Mouse (Mus musculus): ENCODE measurements around the gene Arl2bp.

The Arl2bp gene

GRCm38 (mm10) chr8:94666456-94667308 is at the start of gene Arl2bp:
TSS of gene Arl2bp (plus strand) at chr8:94666600.
- DNase-seq = peak; percentile 96

DNA sequence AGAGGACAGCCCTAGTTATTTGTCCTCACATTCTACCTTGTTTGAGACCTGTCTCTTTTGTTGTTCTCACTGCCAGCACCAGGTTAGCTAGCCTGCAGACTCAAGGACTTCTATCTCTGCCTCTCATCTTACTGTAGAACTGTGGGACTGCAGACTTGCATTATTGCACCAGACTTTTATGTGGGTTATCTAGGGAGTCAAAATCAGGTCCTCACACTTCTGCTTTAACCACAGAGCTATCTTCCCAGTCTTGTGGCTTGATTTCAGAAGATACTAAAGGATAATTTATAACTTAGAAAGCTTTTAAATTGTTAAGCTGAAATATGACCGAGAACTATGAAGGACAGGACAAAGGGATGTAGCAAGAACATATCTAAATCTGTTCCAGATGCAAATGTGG is 41.5 kb upstream of the Arl2bp start:
- DNase-seq = no peak

GRCm38 (mm10) chr8:94633564-94634194 is 32.7 kb upstream of the Arl2bp start:
- DNase-seq = no peak

GRCm38 (mm10) chr8:94634211-94634610 is 32.2 kb upstream of the Arl2bp start:
- DNase-seq = no peak

- no peak for DNase-seq
These were observed 25.2 kb upstream of the Arl2bp start for GRCm38 (mm10) chr8:94641183-94641582.

DNA sequence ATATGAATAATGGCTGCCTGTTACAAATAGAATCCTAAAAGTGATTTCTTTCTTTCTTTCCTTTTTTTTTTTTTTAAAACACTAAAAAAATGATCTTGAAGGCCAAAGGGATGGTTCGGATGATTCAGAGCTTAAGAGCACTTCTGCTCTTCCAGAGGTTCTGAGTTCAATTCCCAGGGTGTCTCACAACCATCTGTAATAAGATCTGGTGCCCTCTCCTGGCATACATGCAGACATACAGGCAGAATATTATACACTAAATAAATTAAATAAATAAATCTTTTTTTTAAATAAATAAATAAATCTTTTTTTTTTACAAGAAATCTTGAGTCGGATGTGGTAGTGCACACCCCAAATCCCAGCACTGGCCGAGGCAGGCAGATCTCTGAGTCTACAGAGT is 24.5 kb upstream of the Arl2bp start:
- no peak for DNase-seq

GRCm38 (mm10) chr8:94645202-94645601 is 21.2 kb upstream of the Arl2bp start:
- DNase-seq = no peak

DNA sequence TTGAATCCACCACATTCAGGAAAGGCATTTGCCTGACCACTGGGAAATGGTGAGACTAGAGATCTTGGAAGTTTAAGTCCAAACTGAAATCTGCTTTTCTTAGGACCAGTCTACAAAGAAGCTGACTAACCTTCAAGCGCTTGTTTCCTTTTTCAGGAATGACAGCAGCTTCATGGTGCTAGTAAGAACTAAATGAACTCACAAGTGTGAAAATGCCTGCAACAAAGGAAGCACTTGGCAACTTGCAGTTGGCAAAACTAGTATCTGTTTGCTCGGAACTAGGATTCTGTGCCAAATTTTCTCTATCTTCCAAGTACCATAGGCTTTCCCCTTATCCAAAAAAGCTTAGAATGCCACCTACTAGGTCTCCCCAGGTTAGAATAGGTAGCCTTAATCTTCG is 20.2 kb upstream of the Arl2bp start:
- DNase-seq = no peak

- no peak for DNase-seq
These were observed 16.9 kb upstream of the Arl2bp start for GRCm38 (mm10) chr8:94649496-94649895.

DNA sequence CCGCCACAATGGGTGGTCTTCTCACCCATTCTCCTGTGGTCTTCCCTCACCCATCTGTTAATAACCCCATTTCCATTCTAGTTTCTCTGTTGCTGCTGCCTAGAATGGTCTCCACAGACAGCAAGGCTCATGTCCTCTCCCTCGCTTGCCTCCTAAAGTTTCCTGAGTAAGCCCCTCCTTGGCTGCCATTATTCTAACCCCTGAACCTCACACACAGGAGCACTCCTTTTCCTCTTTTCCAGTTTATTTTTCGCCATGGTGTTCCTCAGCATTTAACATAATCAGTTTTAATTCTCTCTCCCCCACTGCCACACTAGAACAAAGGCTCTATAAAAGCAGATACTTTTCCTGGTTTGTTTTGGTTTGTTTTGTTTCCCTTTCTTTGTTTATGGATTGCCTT is 13.4 kb upstream of the Arl2bp start:
- DNase-seq = no peak

DNA sequence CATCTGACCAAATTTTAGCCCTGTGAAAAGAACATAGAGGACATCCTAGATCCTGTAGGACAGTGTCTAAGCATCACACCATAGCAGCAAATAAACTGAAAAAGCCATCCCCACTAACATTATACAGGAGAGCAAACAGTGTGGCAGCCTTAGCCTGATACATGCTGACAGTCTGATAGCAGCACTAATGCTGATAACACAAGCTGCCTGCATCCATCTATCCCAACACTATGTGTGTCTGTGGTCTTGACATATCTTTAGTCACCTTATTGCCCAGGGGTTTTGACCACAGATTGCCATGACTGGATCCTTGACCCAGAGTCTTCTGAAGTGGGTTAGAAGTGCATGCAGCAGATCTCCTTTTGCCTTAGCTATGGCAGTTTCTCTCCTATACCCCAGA is 11.4 kb upstream of the Arl2bp start:
- DNase-seq = no peak

DNA sequence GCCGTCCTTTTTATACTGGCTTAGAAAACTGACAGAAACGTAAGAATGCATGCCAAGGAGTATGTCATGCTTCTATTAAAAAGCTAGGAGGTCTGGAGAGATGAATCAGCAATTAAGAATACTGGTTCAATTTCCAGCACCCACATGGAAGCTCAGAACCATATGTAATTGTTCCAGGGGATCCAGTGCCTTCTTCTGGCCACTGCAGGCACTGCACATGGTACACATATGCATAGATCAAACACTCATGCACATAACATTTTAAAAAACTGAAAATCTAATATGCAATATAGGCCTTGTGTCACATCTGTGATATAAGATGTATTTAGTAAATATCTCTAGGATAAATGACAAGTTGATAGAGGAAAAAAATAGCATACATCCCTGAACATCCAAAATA is 8.4 kb upstream of the Arl2bp start:
- DNase-seq = no peak

- DNase-seq = no peak
These were observed 6.0 kb upstream of the Arl2bp start for GRCm38 (mm10) chr8:94660418-94660817.

DNA sequence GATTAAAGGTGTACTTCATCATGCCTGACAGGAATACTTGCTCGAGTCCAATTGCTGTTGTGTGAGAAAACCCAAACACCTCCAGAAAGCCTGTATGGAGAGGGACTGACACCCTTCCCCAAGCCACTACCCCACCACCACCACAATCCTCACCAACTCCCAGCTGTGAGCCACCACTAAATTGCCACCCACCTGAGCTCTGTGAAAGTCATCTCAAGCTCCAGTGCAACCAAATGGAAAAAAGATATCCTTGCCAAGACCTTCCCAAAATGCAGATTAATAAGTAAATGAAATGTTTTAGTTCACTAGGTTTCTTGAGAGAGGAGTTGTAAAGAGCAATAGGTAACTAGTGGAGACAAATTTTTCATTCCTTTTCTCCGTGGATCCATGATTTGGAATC is 1.7 kb upstream of the Arl2bp start:
- no peak for DNase-seq

GRCm38 (mm10) chr8:94674384-94674783 is 8.0 kb downstream of the Arl2bp start:
- DNase-seq = no peak

DNA sequence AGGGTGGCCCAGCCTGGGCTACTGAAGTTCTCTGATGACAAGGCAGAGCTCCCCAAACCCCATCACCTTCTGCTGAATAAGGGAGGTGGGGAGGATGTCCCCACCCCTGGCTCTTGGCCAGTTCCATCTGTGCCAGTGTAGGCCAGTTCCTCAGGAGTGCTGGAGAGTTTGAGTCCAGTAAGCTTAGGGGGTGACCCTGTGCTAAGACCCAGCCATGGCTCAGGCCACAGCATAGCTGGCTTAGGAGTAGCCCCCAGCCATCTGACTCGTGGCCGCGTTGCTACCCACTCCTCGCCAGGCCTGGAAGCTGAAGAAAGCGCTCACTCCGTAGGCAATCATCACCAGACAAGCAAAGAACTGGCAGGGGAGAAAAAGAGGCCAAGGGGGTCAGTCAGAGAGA is 9.5 kb downstream of the Arl2bp start:
- DNase-seq = no peak

DNA sequence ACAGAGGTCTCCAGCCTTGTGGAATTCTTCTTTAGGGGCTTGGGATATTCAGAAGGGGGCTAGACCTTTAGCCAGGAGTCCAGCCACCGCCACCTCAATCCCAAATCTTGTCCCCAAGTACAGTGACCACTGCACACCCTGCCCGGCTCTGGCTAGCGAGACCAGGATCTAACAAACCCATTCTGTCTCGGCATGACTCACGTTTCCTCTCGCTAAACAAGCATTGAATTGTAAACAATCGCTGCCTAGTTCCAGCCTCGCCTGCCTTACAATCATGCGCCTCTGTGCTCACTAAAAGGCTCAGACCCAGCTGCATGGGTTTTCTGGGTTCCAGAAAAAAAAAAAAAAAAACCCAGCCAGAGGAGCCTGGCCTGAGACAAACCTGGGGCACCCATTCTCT is 12.2 kb downstream of the Arl2bp start:
- no peak for DNase-seq

GRCm38 (mm10) chr8:94680414-94680813 is 14.0 kb downstream of the Arl2bp start:
- no peak for DNase-seq

DNA sequence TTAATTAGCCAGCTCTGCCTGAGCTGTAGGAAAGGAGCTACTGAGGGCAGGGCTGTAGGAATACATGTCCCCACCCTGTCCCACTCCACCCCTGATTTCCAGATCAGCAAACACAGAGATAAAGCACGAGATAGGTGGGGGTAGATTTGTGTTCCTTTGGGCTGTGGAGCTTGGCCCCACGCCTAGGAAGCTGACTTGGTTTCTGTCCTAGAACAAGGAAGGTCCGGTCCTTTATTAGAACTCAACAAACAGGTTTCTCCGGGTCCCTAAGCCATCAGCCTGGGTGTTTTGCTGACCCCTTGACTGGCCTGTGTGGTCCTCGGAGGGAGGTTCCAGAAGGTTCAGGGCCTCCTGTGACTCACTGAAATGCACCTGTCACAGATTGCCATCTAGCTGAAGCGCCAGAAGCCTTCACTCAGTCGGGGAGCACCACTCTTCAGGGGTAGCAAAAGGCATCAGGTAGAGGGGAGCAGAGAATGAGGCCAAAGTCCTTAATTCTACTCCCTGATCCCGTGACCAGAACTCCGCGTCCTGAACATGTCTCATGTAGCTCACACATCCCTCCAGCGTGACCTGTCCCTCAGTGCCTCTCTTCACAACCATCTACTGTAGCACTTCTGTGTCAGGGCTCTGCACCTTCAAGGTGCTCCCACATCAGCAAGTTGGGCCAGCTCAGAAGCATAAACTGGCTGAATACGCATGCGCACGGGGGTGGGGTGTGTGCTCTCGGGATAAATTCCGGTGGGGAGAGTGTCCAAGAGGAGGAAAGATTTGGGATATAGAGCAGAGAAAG is 16.5 kb downstream of the Arl2bp start:
- no peak for DNase-seq

GRCm38 (mm10) chr8:94684287-94684686 is 17.9 kb downstream of the Arl2bp start:
- DNase-seq = no peak

GRCm38 (mm10) chr8:94685953-94686352 is 19.6 kb downstream of the Arl2bp start:
- DNase-seq = no peak

DNA sequence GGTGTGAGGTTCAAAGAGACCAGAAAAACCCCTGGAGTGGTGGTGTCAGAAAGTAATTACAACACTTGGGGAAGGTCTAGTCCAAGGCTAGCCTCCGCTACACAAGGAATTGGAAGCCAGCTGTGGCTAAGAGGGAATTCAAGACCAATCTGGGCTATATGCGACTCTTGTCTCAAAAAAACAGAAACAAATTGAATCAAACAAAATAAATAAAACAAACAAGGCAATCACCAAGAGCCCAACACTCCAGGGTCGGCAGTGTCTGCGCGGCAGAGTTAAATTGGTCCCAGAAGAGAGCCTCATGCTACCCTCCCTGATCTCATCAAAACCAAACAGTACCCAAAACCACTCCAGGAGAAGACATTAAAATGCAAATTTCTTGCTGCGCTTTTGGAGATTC is 28.3 kb downstream of the Arl2bp start:
- DNase-seq = no peak

DNA sequence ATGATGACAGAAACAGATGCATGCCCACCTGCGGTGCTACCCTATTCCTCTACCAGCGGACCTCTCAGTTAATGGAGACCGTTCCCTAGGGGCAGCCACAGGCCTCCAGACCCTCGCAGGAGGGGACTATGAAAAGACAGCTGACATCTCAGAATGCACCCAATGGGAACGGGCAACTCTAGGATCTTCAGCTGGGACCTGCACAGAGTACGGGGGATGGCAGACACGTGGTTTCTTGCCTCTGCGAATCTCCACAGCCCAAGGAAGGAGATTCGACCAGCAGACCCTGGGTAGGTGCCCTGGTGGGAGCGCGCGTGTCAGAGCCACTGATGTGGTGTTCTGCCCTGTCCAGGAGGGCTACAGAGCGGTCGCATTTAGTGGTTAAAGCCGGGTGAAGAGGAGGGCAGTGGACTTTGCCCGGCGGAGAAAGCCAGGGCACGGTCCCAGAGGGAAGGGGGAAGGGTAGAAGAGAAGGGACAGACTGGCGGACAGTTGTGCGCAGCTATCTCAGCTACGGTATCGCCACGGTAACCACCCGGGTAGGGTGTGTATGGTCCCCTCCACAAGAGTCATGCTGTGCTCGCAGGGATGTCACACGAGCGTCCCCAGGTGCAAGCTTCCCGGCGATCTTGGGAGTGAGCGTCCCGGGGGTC is 29.1 kb downstream of the Arl2bp start:
- peak; percentile 21 for DNase-seq

All from embryo, embryonic 11 days (tissue).